Mouse (Mus musculus) thymus, postnatal 0 days (tissue): ENCODE results near the gene Mipep. TPM values are rescaled to one million over a fixed set of nuclear protein-coding genes. Genes with fewer than 3 reads are reported as not detected.

ENCODE experiments used
- polyA plus RNA-seq: library from polyadenylated mRNA; unstranded; fragments of >200 nt; fragmentation: Nextera tagmentation; extraction: Ambion mirVana; gene quantifications from 2 replicates; pipeline ENCODE4 v1.2.1, GENCODE M21; 2015

Mipep gene
- polyA plus RNA-seq, 1 experiment from 2014 or later: 13.9 TPM

Other genes with a start within 250 kb of the Mipep start
- gene Spata13, start 150.6 kb upstream of the Mipep start, polyA plus RNA-seq: 48.9 and 50.4 TPM in 2 replicates
- 3.0 and 4.0 TPM in 2 replicates for gene C1qtnf9, start 16.4 kb upstream of the Mipep start, polyA plus RNA-seq